Mouse (Mus musculus) heart, postnatal 0 days (tissue): ENCODE data around the gene Ext2. TPM values are rescaled to one million over a fixed set of nuclear protein-coding genes. Genes with fewer than 3 reads are reported as not detected.

Experiments used
- ATAC-seq: fragments of 200-750 bp; cut with Nextera tagmentation; 2 replicates; pipeline ENCODE4 v1.8.0; 2017; ENCODE audit warnings: low read depth, moderate number of reproducible peaks, moderate library complexity; ENCODE audit not compliant: insufficient read depth
- DNase-seq: peaks from one replicate; pipeline ENCODE4 v3.0.0-alpha.2; 2016; ENCODE audit warnings: low spot score
- H3K27ac ChIP-seq: fragments of 300-500 bp; sonication (generic); 2 replicates; pipeline ENCODE4 v1.5.1; 2014; ENCODE audit warnings: low read depth, mild to moderate bottlenecking
- H3K27me3 ChIP-seq: fragments of 300-500 bp; sonication (generic); 2 replicates; pipeline ENCODE4 v1.6.1; 2014; ENCODE audit warnings: low read length, mixed read lengths; ENCODE audit not compliant: control insufficient read depth, insufficient read depth
- H3K36me3 ChIP-seq: fragments of 300-500 bp; sonication (generic); replicated peaks from 2 replicates; pipeline ENCODE4 v1.6.1; 2014; ENCODE audit warnings: low read length, mixed read lengths; ENCODE audit not compliant: control insufficient read depth, insufficient read depth
- H3K4me1 ChIP-seq: fragments of 300-500 bp; sonication (generic); 2 replicates; pipeline ENCODE4 v1.6.1; 2014; ENCODE audit warnings: antibody characterized with exemption; ENCODE audit not compliant: control insufficient read depth, insufficient read depth
- H3K4me2 ChIP-seq: fragments of 300-500 bp; sonication (generic); 2 replicates; pipeline ENCODE4 v1.6.1; 2014; ENCODE audit warnings: low read depth, mild to moderate bottlenecking, low read length, moderate library complexity
- H3K4me3 ChIP-seq: fragments of 300-500 bp; sonication (generic); 2 replicates; pipeline ENCODE4 v1.5.1; 2014; ENCODE audit warnings: low read depth, low read length
- H3K9ac ChIP-seq: fragments of 300-500 bp; sonication (generic); replicated peaks from 2 replicates; pipeline ENCODE4 v1.6.1; 2014; ENCODE audit warnings: low read depth, low read length, mixed read lengths
- H3K9me3 ChIP-seq: fragments of 300-500 bp; sonication (generic); replicated peaks from 2 replicates; pipeline ENCODE4 v1.6.1; 2016; ENCODE audit warnings: low read length; ENCODE audit not compliant: control insufficient read depth
- CTCF ChIP-seq: IDR thresholded peaks from 2 replicates; pipeline ENCODE4 v1.5.1; 2016; ENCODE audit warnings: antibody characterized with exemption, control low read depth, low read depth
- EP300 ChIP-seq: IDR thresholded peaks from 2 replicates; pipeline ENCODE4 v1.6.1; 2016; ENCODE audit warnings: antibody characterized with exemption, low read depth
- WGBS: fragments of 180-500 bp; shearing (Covaris S2); extraction: QIAGEN DNeasy Blood & Tissue Kit; methylation state at CpG from one replicate; pipeline ENCODE4 v1.1.7; 2014; 5-methylcytosine and 5-hydroxymethylcytosine counted together
- polyA plus RNA-seq: library from polyadenylated mRNA; unstranded; fragments of >200 nt; fragmentation: Nextera tagmentation; extraction: Ambion mirVana; gene quantifications from 2 replicates; pipeline ENCODE4 v1.2.1, GENCODE M21; 2015
- total RNA-seq: library from RNA; depleted of rRNA; stranded (reverse); fragments of >200 nt; gene quantifications from 2 replicates; pipeline ENCODE4 v1.2.3, GENCODE M21; 2014; ENCODE audit warnings: low replicate concordance

Ext2 gene
- total and polyA plus RNA-seq, 2 experiments from 2014 or later: 32.8 to 40.3 TPM

GRCm38 (mm10) chr2:93643403-93643780, 179.0 kb downstream of the Ext2 start:
- H3K4me1 ChIP-seq: 0 out of 2 replicates have a peak, but pooled peaks cover 10% of the 10 kb centered on the region
- H3K27me3 ChIP-seq: peaks cover 98% of the 10 kb centered on the region
- no peak for ATAC-seq
- WGBS: 5% methylated on average over 28 of the region's 28 CpGs
- 0 out of 2 replicates have a peak overlapping the region, but pooled peaks have one; percentile 36 for H3K9ac ChIP-seq
- DNase-seq: no peak
- H3K27ac ChIP-seq: no peak overlapping the region
- peak overlapping the region; percentile 77 for H3K4me2 ChIP-seq
- TF ChIP-seq CTCF: no peak
- TF ChIP-seq EP300: no peak
- peak overlapping the region; percentile 54 for H3K4me3 ChIP-seq
- no peaks in the 10 kb centered on the region for H3K36me3 ChIP-seq
- H3K9me3 ChIP-seq: no peaks in the 10 kb centered on the region

GRCm38 (mm10) chr2:93634609-93635008, 187.8 kb downstream of the Ext2 start:
- ATAC-seq (no peak), DNase-seq (no peak)

DNA sequence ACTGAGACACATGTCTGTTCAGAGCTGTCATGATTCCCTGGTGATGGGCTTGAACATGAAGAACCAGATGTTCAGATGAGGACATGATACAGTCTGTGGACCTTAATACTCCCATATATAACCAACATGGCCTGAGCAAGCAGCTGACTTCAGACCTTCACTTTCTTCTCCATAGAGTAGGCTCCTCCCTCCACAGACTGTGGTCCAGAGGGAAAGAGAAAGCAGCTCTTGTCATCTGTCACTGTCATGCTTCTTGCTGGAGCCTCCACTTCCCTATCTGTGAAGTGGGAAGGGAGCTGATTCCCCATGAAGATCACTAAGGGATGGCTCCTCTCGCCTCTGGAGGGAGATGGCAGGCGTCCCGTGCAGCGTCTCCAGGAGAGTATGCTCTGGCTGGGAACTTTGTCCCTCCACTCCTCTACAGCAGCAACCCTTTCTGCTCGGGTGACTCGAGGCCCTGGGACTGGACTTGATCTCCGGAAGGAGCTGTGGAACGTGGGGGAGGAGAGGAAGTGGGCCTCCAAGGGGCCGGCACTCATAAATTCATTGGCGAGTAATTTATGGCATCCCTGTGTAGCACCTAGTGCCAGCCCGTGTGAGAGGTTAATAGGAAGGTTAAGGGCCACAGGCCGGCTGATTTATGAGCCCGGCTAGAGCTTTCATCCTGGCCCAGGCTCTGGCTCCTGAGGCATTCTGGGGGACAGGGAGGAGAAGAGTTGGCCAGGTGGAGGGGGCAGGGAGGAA, 197.5 kb downstream of the Ext2 start:
- no peak overlapping the region for H3K27ac ChIP-seq
- H3K9me3 ChIP-seq: no peaks in the 10 kb centered on the region
- no peak overlapping the region for H3K4me3 ChIP-seq
- no peaks in the 10 kb centered on the region for H3K36me3 ChIP-seq
- no peak for DNase-seq
- no peaks in the 10 kb centered on the region for H3K4me1 ChIP-seq
- no peak overlapping the region for H3K4me2 ChIP-seq
- no peak for TF ChIP-seq CTCF
- no peak for TF ChIP-seq EP300
- 58% methylated on average over 13 of the region's 13 CpGs for WGBS
- 0 out of 2 replicates have a peak, but pooled peaks cover 5% of the 10 kb centered on the region for H3K27me3 ChIP-seq
- no peak for ATAC-seq
- H3K9ac ChIP-seq: no peak overlapping the region

More at GRCm38 (mm10) chr2:93634609-93635008, 187.8 kb downstream of the Ext2 start:
- TF ChIP-seq CTCF: no peak
- TF ChIP-seq EP300: no peak
- H3K27me3 ChIP-seq: peaks cover 53% of the 10 kb centered on the region
- 80% methylated on average over 4 of the region's 4 CpGs for WGBS
- no peaks in the 10 kb centered on the region for H3K9me3 ChIP-seq
- H3K4me1 ChIP-seq: 0 out of 2 replicates have a peak, but pooled peaks cover 4% of the 10 kb centered on the region
- no peak overlapping the region for H3K27ac ChIP-seq
- no peak overlapping the region for H3K4me3 ChIP-seq
- no peak overlapping the region for H3K9ac ChIP-seq
- no peak overlapping the region for H3K4me2 ChIP-seq
- H3K36me3 ChIP-seq: no peaks in the 10 kb centered on the region

- Histone ChIP-seq H3K27ac (no peak overlapping the region), H3K4me3 (no peak overlapping the region), H3K4me2 (no peak overlapping the region), H3K9ac (no peak overlapping the region), H3K9me3 (no peaks in the 10 kb centered on the region), H3K4me1 (no peaks in the 10 kb centered on the region; the same call in 1 of the 2 replicates), H3K27me3 (no peaks in the 10 kb centered on the region; the same call in 1 of the 2 replicates), H3K36me3 (no peaks in the 10 kb centered on the region)
- DNase-seq (peak; percentile 31), ATAC-seq (peak; percentile 85)
- TF ChIP-seq EP300 (no peak), CTCF (no peak)
- 32% methylated on average over 5 of the region's 5 CpGs for WGBS
These were observed 203.0 kb downstream of the Ext2 start for GRCm38 (mm10) chr2:93619208-93619849.

DNA sequence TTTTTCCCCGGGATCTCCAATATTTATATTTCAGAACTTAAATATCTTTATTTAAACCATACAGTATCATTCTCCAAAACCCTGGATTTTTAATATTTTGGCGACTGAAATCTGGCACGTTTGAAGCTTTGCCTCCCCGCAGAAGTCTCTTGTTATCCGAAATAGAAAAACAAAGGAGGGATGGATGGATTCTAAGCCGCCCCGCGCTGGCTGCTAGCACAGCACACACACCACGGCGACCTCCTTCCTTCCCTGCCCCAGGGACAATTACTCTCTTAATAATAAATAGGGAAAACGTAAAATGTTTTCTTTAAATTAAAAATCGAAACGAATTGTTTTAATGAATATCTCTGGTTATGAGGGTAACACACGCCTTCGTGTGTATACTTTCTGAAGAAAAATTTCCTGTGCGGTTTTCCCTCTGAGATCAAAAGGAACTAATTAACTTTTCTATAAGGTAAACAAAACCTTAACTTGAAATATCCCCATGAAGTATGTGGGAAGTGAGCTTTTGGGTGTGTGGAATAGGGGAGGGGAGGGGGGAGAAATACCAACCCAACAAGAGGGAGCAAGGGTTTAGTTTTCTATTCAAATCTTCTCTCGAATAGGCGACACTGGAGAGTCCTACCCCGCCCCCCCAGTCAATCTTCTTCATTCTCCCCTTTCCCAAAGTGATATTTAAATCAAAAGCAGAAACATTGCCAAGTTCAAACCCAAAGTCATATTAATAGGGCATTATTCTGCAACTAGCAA, 203.7 kb downstream of the Ext2 start:
- TF ChIP-seq EP300: no peak
- TF ChIP-seq CTCF: no peak
- no peaks in the 10 kb centered on the region for H3K36me3 ChIP-seq
- 74% methylated on average over 19 of the region's 19 CpGs for WGBS

More for the DNA sequence above, 203.7 kb downstream of the Ext2 start:
- Histone ChIP-seq H3K27me3 (no peaks in the 10 kb centered on the region; the same call in 1 of the 2 replicates), H3K4me1 (no peaks in the 10 kb centered on the region; the same call in 1 of the 2 replicates), H3K27ac (no peak overlapping the region), H3K4me3 (no peak overlapping the region), H3K4me2 (no peak overlapping the region), H3K9me3 (no peaks in the 10 kb centered on the region), H3K9ac (no peak overlapping the region)
- no peak for DNase-seq
- no peak for ATAC-seq
